Mouse (Mus musculus) 416B (cell line): ENCODE data around the gene Ung.

Experiments used
- DNase-seq: peaks from one replicate; pipeline ENCODE4 v3.0.0; 2011; ENCODE audit warnings: low read depth

Ung gene

DNA sequence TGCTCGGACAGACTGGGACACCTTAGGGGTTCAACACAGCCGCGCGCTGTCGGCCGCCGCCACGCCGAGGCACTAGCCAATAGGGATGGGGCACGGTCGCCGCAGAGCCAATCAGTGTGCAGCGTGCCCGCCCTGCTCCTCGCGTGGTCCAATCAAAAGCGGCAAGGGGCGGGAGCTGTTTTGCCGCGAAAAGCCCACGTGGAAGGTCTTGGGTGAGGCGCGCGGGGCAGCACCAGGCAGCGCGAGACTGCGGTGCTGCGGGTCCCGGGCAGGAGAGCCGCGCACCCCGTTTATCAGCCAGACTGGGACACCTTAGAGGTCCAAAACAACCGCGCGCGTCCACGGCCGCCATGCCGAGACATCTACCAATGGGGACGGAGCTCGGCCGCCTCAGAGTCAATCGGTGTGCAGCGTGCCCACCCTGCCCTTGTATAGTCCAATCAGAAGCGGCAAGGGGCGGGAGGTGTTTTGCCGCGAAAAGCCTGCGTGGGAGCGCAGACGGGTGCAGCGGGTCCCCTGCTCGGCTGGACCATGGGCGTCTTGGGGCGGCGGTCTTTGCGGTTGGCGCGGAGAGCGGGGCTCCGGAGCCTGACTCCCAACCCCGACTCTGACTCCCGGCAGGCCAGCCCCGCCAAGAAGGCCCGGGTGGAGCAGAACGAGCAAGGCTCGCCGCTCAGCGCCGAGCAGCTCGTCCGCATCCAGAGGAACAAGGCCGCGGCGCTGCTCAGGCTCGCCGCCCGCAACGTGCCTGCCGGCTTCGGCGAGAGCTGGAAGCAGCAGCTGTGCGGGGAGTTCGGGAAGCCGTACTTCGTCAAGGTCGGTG is 723 bp downstream of the Ung start:
- DNase-seq = peak; percentile 93

DNA sequence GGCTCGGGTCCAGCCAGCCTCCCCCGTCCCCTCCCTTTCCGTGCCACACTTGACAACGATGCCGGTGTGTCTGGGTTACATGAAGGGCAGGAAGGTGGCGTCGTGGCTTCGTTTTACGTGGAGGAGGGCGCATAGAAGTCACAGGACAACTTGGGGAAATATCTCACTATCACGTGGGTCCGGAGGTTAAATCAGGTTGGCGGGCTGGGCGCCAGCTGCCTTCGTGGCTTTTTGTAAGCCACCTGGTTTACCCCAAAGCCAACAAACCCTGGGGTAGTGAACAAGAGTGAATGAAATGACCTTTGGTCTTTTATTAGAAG is 1.3 kb downstream of the Ung start:
- peak; percentile 86 for DNase-seq

DNA sequence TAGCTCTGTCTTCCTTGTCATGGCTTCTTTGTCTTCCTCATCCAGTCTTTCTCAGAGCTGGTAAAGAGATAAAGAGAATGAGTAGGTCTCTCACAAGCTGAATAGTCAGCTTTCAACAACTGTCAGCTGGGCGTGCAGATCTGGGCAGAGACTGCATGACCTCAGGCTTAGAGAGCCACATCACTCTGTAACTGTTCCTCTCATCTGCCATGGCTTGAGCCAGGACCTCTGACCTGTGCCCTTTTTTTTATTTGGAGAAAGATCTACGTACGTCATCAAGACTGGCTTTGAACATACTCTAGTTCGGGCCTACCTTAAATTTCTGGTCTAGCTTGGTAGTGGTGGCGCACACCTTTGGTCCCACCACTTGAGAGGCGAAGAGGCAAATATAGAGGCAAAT is 2.7 kb downstream of the Ung start:
- no peak for DNase-seq

DNA sequence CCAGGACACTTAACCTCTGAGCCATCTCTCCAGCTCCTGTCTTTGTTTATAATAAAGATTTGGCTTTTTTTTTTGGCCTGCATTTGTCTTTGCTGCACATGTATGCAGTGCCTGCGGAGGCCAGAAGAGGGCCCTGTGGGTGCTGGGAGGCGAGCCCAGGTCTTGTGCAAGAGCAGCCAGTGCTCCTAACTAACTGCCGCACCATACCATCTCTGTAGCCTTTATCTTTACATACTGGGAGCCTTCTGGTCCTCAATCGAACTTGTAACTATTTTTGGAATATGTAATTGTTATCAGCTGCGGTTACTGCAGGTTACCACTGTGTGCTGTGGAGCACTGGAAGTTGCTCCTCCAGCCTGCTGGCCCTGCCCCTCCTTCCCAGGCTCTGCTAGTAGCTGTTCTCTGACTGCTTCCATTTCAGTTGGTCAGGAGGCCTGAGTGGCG is 3.9 kb downstream of the Ung start:
- DNase-seq = peak; percentile 85

DNA sequence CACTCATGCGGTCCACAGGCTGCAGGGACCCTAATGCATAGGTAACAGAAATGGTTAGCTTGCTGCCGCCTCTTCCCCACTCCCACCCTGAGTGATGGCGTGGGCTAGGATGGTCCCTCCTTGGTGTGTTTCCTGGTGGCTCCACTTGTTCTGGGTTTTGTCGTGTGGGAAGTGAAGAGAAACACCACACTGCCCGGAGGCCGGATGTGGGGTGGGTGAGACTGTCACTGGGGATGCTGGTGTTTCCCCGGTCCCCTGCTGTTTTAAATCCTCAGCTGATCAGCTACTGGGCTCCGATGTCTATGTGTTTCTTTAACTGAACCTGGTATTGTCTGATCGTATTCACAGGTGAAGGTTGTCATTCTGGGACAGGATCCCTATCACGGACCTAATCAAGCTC is 5.3 kb downstream of the Ung start:
- peak; percentile 53 for DNase-seq

DNA sequence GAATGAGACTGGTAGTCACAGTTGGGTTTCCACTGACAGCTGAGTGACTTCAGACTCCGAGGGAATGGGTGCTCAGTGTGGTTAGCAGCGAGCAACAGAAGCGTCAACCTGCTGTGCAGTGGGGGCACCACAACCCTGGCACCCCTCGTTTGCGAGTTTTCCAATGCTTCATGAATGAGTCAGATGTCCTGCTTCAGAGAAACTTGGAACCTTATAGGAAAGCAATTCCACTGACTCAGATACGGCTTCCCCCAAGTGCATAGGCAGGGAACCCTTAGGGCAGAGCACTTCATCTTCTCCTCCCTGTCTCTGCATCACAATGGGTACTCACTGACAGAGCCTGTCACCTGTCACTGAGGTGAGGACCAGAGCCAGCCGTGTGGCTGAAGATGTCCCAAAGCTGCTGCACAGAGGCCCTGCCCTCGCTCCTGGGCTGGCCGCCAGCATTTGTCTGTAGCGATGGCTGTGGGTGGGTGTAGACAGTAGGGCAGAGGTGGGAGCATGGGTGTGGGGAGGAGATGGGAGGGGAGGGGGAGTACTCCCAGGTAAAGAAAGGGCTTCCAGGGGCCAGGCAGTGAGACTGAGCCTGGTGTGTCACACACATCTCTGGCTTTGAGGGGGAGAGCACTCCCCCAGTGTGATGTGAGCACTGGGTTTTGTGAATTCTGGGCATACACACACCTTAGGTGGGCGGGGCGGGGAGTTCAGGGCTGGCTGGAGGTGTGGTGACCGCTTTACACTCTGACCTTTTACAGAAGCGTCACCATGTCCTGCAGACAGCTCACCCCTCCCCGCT is 7.5 kb downstream of the Ung start:
- DNase-seq = no peak

DNA sequence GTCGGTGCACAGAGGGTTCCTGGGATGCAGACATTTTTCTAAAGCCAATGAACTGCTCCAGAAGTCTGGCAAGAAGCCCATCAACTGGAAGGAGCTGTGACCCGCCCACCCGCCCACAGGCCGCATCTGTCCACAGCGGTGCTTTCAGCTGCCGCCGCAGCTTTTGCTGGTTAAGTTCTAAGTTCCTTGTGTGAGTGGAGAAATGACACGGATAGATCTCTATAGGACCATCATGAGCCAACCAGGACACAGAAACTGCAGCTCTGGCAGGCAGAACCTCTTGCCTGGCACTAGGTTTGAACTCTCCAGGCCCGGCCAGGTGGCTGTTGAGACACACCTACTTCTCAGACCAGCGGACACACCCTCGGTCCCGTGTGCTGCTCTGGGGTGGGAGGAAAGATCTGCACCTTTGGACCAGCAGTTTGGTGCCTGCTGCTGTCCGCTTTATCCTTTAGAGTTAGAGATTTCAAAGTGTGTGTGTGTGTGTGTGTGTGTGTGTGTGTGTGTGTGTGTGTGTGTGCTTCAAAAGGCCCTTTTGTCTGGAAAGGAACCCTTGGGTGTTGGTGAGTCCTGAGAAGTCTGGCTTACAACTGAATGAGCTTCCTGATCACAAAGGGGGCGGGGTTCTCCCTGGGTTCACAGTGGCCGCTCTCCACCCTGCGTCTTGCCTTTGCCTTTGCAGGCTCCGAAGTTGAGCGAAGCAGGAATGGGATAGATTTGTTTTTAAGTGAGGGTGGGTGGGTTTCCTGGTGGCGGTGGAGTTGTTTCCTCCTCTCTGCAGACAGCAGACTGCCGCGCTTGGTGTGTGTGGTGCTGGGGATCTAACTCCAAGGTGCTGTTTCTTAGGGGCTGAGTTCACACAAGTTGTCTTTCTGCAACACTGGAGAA is 8.3 kb downstream of the Ung start:
- no peak for DNase-seq

DNA sequence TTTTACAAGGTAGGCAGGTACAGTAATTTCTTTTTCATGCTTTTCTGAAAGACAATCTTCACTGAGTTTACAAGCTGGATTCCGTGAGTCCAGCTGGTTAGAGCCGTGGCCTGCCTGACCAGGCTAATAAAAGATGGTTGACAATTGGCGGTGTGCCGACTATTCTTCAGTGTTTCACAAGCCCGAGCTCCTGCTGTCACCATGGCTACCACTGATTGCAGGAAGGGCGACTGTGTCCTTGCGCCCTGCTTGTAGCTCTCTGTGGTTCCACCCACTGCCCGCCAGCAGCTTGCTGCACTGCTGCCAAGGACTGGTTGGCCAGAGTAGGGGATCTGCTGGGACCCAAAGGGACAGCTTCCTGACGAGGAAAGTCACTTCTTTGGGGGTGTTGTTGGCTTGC is 9.0 kb downstream of the Ung start:
- DNase-seq = peak; percentile 34

DNA sequence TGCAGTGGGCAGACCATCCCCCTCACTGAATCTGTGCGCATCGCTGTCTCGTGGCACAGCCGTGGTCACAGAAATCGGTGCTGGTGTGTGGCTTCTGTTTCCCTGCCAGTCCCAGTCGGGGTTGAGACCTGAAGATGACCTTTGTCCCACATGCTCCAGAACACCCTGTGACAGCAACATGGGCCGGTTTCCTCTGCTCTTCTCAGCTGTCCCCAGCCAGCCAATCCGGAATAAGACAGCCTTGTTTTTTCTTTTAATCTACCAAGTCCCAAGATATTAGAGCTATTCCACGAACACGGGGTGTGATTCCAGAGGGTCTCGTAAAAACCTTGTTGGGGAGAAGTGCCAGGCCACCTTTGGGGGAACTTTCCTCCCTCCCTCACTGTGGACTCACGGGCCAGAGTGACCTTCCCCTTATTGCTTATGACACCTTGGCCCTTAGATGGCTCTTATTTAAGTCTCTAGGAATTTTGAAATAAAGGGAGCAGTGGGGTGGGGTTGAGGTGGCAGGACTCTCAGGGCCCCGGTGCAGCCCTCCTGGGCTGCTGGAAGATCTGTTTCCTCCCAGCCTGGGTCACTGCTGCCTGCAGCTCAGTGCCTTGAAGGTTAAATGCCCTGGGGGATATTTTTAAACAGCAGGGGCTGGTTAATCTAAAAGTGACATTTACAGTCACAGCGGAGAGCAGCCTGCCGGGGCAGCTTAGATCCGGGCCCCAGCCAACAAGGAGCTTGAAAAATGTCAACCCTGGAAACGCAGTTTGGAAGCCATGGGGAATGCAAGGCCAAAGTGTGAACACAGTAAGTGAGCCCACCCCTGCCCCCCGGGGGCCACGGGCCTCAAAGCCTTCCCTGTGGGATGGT is 16.1 kb downstream of the Ung start, which contains the start of gene Acacb:
TSS of gene Acacb (plus strand) at position 508 of the 861 bp plus-strand sequence.
- DNase-seq = no peak

DNA sequence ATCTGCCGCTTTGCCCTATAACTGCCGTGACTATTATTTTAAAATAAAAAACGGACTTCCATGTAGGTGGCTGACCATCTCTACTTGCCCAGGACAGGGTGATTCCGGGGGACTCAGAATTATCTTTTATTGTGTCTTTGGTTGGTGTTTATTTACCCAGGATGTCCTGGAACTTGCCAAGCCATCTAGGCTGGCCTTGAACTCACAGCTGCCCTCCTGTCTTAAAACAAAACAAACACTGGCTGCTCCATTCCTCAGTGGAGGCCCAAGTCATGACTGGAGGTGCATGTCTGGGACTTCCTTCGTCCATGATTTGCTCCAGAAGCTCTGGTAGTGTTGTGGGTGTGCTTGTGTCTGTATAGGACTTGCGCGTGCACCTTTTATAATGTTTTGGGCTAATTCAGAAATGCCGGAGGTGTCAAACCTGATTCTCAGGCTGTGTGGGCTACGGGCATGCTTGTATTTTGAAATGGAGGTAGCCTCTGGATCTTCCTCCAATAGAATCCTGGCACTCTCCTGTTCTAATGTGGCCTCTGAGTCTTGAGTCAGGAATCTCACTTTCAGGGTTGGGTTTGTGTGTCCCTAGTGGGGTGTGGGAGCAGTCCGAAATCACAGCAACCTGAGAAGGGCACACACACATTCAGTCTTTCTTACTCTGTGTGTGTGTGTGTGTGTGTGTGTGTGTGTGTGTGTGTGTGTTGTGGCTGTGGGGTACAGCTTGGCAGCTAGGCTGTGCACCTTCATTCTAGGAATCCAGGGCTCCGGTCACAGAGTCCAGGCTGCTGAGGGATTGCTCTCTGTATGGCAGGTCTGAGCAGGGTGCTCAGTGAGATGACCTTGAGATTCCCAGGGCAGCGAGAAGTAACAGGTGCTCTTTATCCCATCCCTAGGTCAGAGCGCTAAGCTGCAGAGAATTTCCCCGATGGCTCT is 17.1 kb downstream of the Ung start:
- no peak for DNase-seq

DNA sequence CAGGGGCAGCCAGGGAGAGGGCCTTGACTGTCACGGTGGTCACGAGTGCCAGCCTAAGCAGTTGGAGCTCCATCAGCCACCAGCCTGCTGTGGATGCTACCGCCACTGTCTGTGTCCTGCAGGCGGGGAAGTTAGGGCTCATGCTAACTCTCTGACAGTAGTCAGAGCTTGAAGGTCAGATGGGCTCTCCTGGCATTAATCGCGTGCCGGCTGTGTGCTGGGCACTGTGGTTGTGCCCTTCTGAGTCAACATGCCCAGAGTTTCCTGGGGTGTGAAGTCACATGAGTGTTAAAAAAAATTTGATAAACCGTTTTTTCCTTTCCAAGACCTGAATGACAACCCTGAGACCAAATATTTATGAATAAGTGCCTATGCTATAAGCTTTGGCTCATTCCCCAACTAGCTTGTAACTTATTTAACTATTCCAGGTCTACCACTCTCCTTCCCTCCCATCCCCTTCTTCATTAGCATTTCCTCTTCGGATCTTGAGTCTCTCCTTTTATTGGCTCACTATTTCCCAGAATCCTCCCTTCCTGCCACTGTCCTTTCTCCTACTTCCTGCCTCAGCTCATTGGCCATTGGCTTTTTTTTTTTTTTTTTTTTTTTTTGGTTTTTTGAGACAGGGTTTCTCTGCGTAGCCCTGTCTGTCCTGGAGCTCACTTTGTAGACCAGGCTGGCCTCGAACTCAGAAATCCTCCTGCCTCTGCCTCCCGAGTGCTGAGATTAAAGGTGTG is 22.3 kb downstream of the Ung start:
- DNase-seq = peak; percentile 82

DNA sequence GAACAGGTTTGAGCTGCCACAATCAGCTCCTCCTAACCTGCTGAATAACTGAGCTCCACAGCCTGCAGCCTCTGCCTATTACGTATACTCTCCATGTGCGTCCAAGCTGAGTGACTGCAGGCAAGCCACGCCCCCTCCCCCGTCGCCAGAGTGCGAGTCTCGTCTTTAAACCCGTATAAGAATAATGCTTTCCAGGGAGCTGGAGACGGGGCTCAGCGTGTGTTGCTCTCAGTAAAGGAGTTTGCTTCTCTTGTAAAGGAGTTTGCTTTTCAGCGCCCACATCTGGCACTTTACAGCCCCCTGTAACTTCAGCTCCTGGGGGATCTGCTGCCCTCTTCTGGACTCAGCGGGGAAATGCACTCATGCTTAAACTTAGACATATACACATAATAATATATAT is 23.3 kb downstream of the Ung start:
- peak; percentile 64 for DNase-seq

DNA sequence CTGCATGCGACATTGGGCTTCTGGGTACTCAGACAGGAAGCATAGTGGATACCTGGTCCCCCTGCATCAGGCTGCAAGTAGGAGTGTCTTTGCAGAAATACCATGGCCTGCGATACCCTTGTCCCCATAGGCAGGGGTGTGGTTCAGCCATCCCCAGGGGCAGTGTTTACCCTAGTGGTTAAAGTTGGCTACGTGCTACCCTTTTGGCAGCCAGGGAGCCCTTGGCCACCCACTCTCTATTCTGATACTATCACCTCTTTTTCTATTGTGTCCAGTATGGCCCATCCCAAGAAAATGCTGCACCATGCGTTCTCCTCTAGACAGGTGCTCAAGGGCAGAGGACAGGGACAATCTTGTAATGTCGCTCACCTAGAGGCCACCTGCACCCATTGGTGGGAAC is 24.6 kb downstream of the Ung start:
- DNase-seq = no peak

DNA sequence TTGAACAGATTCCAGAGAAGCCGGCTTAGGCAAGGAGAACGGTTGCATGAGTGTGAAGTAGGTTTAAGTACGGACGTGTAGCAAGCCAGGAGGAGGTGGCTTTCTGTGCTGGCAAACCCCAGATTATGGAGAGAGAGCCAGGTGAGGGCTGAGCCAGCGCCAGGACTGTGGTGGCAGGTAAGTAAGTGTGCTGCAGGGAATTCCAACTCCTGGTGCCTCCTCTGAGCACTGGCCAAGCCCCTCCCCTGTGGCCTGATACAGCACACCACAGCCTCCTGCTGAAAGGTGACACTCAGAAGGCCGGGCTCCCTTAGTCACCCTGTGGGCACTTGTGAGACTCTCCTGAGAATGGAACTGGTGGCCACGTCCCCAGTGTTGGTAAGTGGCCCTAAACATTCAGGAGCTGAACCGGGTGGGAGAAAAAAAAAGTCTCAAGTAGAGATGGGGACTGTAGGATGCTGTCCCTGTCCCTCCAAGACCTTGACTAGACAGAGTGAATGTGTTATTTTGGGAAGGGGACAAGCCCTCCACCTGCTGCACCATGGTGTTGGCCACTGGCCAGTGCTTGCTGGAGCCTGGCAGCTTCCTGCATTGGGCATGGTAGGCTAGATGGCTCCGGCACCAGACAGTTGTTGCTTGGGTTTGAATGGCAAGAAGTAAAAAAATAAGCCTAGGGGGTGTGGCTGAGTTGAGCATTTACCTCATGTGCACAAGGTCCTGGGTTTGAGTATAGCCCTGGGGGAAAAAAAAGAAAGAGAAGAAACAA is 25.2 kb downstream of the Ung start:
- peak; percentile 39 for DNase-seq

DNA sequence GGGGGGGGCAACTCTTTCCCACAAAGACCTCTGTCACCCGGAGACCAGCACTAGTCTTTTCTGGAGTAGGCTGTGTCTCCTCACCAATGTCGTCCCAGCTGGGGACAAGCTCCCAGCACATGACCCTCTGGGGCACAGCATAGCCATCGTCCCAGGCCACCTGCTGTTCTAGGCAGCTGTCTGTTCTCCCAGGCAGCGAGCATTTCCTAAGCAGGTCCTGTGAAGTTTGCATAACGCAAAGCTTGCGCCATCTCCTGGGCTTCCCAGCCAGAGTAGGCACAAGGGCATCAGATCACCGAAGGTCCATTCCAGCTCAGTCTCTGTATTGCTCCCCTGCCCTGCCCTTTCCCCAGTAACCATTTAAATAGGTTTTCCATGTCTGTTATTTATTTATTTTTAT is 27.1 kb downstream of the Ung start:
- DNase-seq = no peak

DNA sequence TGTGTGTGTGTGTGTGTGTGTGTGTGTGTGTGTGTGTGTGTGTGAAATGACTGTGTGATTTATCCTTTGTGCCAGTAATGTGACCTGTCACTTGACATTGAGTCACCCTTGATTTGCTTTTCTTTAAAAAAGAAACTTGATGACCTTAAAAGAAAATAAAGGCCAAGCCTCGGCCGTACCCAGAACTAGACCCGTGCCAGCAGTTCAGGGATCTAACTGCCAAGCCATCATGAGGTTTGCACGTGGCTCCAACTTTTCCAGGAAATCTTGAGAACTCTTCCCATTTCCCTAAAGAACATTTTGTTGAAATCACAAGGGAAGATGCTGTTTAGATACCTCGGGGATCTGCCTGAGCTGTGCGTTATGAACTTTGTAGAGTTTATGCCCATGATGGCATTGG is 31.2 kb downstream of the Ung start:
- DNase-seq = no peak

DNA sequence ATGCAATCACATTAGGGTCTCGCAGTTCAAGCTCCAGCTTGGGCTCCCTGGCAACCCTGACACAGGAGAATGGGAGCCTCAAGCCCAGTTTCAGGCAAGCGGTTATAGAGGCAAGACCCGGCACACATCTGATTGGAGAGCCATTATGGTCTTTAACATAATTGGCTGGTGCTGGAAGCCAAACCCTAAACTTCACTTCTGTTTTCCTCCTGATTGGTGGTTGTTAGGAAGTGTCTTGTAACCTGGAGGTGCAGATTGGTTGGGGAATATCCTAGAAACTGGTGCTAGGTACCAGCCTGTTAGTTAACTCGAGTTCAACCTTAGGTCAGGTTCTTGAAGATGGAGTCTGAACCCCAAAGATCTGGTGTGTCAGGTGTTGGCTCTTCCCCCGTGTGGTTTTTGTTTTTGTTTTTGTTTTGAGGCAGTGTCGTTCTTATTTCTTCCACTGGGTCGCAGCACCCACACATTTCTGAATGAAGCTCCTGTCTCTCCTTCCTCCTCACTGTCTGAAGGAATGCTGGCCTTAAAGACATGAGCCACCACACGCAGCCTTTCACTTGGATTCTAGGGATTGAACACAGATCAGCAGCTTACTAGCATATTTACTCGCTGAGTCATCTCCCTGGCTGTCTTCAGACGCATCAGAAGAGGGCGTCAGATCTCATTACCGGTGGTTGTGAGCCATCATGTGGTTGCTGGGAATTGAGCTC is 32.1 kb downstream of the Ung start:
- DNase-seq = peak; percentile 42

DNA sequence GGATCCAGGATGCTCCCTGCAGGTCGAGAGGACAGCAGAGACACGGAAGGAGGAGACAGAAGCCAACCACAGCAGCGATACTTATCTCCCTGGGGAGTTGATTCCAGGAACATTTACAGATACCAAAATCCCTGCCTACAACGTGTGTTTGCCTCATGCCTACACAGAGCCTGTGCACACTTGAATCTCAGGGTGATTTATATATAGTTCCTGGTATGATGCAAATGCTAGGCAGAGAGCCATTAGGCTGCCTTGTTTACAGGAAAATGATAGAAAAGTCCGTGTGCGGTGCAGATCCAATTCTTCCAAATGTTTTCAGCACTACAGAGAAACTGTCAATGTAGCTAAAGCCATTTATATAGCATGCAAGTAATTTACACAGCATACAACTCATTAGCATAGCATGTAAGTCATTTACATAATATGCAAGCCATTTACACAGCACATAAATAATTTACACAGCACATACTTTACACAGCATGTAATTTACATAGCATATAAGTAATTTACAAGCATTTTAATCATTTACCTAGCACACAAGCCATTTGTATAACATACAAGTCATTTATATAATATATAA is 33.0 kb downstream of the Ung start:
- no peak for DNase-seq
